Mouse (Mus musculus) liver, adult 2 months (tissue): ENCODE results near the gene Tpi1. TPM values are rescaled to one million over a fixed set of nuclear protein-coding genes. Genes with fewer than 3 reads are reported as not detected.

Source experiments
- DNase-seq: peaks from one replicate; pipeline ENCODE4 v3.0.0-alpha.2; 2011; ENCODE audit warnings: low read depth, low spot score; ENCODE audit errors: extremely low read depth
- H3K27ac ChIP-seq: fragments of 200-500 bp; replicated peaks from 2 replicates; pipeline ENCODE4 v1.5.1; 2012; ENCODE audit warnings: low read depth, mild to moderate bottlenecking, control low read depth, inconsistent platforms, low read length; ENCODE audit not compliant: insufficient read depth
- H3K27me3 ChIP-seq: fragments of 200-500 bp; 2 replicates; pipeline ENCODE4 v1.6.1; 2012; ENCODE audit warnings: mild to moderate bottlenecking, moderate library complexity, low read length, inconsistent platforms; ENCODE audit not compliant: control insufficient read depth, insufficient read depth
- H3K36me3 ChIP-seq: fragments of 200-500 bp; 2 replicates; pipeline ENCODE4 v1.6.1; 2012; ENCODE audit warnings: low read length, inconsistent platforms; ENCODE audit not compliant: control insufficient read depth, insufficient read depth
- H3K4me1 ChIP-seq: fragments of 200-500 bp; 2 replicates; pipeline ENCODE4 v1.6.1; 2011; ENCODE audit warnings: low read length; ENCODE audit not compliant: control insufficient read depth, insufficient read depth
- H3K4me3 ChIP-seq: fragments of 200-500 bp; 2 replicates; pipeline ENCODE4 v1.5.1; 2011; ENCODE audit warnings: low read depth, mild to moderate bottlenecking, control low read depth, low read length, moderate library complexity; ENCODE audit not compliant: insufficient read depth
- H3K79me2 ChIP-seq: fragments of 200-500 bp; 2 replicates; pipeline ENCODE4 v1.6.1; 2012; ENCODE audit warnings: inconsistent platforms, mild to moderate bottlenecking, low read length, moderate library complexity; ENCODE audit not compliant: control insufficient read depth, insufficient read depth
- H3K9ac ChIP-seq: fragments of 200-500 bp; 2 replicates; pipeline ENCODE4 v1.6.1; 2012; ENCODE audit warnings: low read depth, mild to moderate bottlenecking, control low read depth, inconsistent platforms, low read length
- CTCF ChIP-seq: fragments of 200-500 bp; IDR thresholded peaks from 2 replicates; pipeline ENCODE4 v1.5.1; 2011; ENCODE audit warnings: low read depth, low read length, control low read depth
- POLR2A ChIP-seq: fragments of 200-500 bp; IDR thresholded peaks from 2 replicates; pipeline ENCODE4 v1.6.1; 2011; ENCODE audit warnings: low read length, control low read depth; ENCODE audit not compliant: insufficient read depth; ENCODE audit errors: extremely low read depth
- WGBS: fragments of 180-500 bp; shearing (Covaris S2); methylation state at CpG from one replicate; pipeline ENCODE4 v1.1.7; 2018; 5-methylcytosine and 5-hydroxymethylcytosine counted together
- polyA plus RNA-seq: library from polyadenylated mRNA; depleted of rRNA; stranded (reverse); fragments of >200 nt; gene quantifications from 2 replicates; pipeline ENCODE4 v1.2.3, GENCODE M21; 2012
- total RNA-seq: library from RNA; depleted of rRNA; stranded (reverse); fragments of >200 nt; gene quantifications from 2 replicates; pipeline ENCODE4 v1.2.3, GENCODE M21; 2014

Gene Tpi1
- total and polyA plus RNA-seq, 2 experiments, result 422 to 491 TPM

GRCm38 (mm10) chr6:124790121-124790520, 24.0 kb downstream of the Tpi1 start:
- 65% methylated on average over 4 of the region's 4 CpGs for whole genome bisulfite sequencing
- Histone ChIP-seq H3K9ac (no peak overlapping the region), H3K36me3 (no peaks in the 10 kb centered on the region), H3K4me1 (peaks cover 2% of the 10 kb centered on the region; the same call in 1 of the 2 replicates), H3K27ac (no peak overlapping the region), H3K79me2 (no peaks in the 10 kb centered on the region), H3K27me3 (no peaks in the 10 kb centered on the region), H3K4me3 (no peak overlapping the region)
- TF ChIP-seq POLR2A, result no peak
- no peak for TF ChIP-seq CTCF
- DNase-seq, result no peak

- H3K4me3 ChIP-seq, result no peak overlapping the region
- H3K79me2 ChIP-seq, result no peaks in the 10 kb centered on the region
- WGBS, result 78% methylated on average over 4 of the region's 4 CpGs
- no peak overlapping the region for H3K27ac ChIP-seq
- no peak for TF ChIP-seq CTCF
- TF ChIP-seq POLR2A, result no peak
- H3K4me1 ChIP-seq, result peaks cover 2% of the 10 kb centered on the region; the same call in 1 of the 2 replicates
- no peaks in the 10 kb centered on the region for H3K27me3 ChIP-seq
- no peak overlapping the region for H3K9ac ChIP-seq
- no peaks in the 10 kb centered on the region for H3K36me3 ChIP-seq
- no peak for DNase-seq
Observed at GRCm38 (mm10) chr6:124789519-124789918, 24.6 kb downstream of the Tpi1 start.

GRCm38 (mm10) chr6:124787722-124788121, 26.4 kb downstream of the Tpi1 start:
- DNase-seq, result no peak
- WGBS, result 82% methylated on average over 10 of the region's 10 CpGs
- Histone ChIP-seq H3K4me1 (peaks cover 2% of the 10 kb centered on the region; the same call in 1 of the 2 replicates), H3K79me2 (no peaks in the 10 kb centered on the region), H3K9ac (no peak overlapping the region), H3K27ac (no peak overlapping the region), H3K36me3 (no peaks in the 10 kb centered on the region), H3K27me3 (no peaks in the 10 kb centered on the region), H3K4me3 (no peak overlapping the region)
- TF ChIP-seq CTCF (no peak), POLR2A (no peak)

- peaks cover 2% of the 10 kb centered on the region; the same call in 1 of the 2 replicates for H3K4me1 ChIP-seq
- H3K4me3 ChIP-seq, result no peak overlapping the region
- H3K9ac ChIP-seq, result no peak overlapping the region
- H3K27ac ChIP-seq, result no peak overlapping the region
- peak; percentile 55 for DNase-seq
- no peaks in the 10 kb centered on the region for H3K27me3 ChIP-seq
- WGBS, result 24% methylated on average over 8 of the region's 8 CpGs
- no peaks in the 10 kb centered on the region for H3K36me3 ChIP-seq
- TF ChIP-seq POLR2A, result no peak
- no peak for TF ChIP-seq CTCF
- H3K79me2 ChIP-seq, result no peaks in the 10 kb centered on the region
Observed at GRCm38 (mm10) chr6:124786756-124787420, 27.2 kb downstream of the Tpi1 start.

GRCm38 (mm10) chr6:124782436-124782835, 31.7 kb downstream of the Tpi1 start:
- Histone ChIP-seq H3K36me3 (no peaks in the 10 kb centered on the region), H3K79me2 (no peaks in the 10 kb centered on the region), H3K27me3 (no peaks in the 10 kb centered on the region), H3K4me3 (no peak overlapping the region; the same call in 1 of the 2 replicates), H3K27ac (no peak overlapping the region), H3K4me1 (peaks cover 4% of the 10 kb centered on the region; the same call in 1 of the 2 replicates), H3K9ac (no peak overlapping the region)
- no peak for TF ChIP-seq POLR2A
- TF ChIP-seq CTCF, result no peak
- DNase-seq, result no peak
- WGBS, result 30% methylated on average over 6 of the region's 6 CpGs

- H3K27ac ChIP-seq, result no peak overlapping the region
- H3K27me3 ChIP-seq, result no peaks in the 10 kb centered on the region
- WGBS, result 90% methylated on average over 7 of the region's 7 CpGs
- H3K9ac ChIP-seq, result no peak overlapping the region
- H3K79me2 ChIP-seq, result no peaks in the 10 kb centered on the region
- no peak for TF ChIP-seq CTCF
- no peak for TF ChIP-seq POLR2A
- DNase-seq, result no peak
- H3K4me3 ChIP-seq, result no peak overlapping the region
- 0 out of 2 replicates have a peak, but pooled peaks cover 2% of the 10 kb centered on the region for H3K4me1 ChIP-seq
- H3K36me3 ChIP-seq, result no peaks in the 10 kb centered on the region
Observed at GRCm38 (mm10) chr6:124780917-124781316, 33.2 kb downstream of the Tpi1 start.
